Mouse (Mus musculus) telencephalon, adult 2 months (tissue): ENCODE measurements at regions not wholly inside any gene's neighbourhood (a gene's known extent, or its start where the extent isn't known, plus 50 kb on each side); places are given as distances from the start of the nearest gene placed in this dataset.
A peak's percentile ranks its signal among the peaks of the same experiment; 100 is the strongest.

Experiments
- DNase-seq: peaks from one replicate; pipeline ENCODE4 v3.0.0-alpha.2; 2011; ENCODE audit warnings: low read depth, low spot score

DNA sequence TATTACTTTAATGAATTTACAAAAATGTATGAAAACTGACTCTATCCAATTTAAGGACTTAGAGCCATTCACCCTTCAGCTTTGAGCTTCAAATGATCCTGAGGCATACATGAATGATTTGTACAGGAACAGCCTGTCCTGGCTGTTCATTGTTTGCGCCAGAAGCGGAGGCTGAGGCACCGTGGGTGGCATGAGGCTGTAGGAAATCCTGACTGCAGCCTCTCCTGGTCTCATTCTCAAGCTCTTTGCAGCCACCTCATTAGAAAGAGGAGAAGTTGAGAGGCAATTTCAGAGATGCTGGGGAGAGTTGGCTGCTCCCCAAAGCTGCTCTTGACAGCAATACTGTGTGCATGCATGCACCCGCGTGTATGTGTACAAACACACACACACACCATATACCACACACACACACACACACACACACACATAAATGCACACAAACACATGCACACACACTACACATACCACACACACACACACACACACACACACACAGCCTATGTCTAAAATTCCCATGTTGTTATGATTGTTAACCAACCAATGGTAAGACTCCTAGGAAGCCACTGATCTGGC lies 434.9 kb upstream of the Btbd3 start:
- peak; percentile 41 for DNase-seq

GRCm38 (mm10) chr2:137814945-137815344 lies 441.4 kb upstream of the Btbd3 start:
- no peak for DNase-seq

- no peak for DNase-seq
Observed at GRCm38 (mm10) chr2:137808401-137809230, 447.7 kb upstream of the Btbd3 start.

GRCm38 (mm10) chr2:137807594-137808295 lies 448.6 kb upstream of the Btbd3 start:
- DNase-seq = no peak

- no peak for DNase-seq
Observed at GRCm38 (mm10) chr2:137794841-137795240, 461.5 kb upstream of the Btbd3 start.

DNA sequence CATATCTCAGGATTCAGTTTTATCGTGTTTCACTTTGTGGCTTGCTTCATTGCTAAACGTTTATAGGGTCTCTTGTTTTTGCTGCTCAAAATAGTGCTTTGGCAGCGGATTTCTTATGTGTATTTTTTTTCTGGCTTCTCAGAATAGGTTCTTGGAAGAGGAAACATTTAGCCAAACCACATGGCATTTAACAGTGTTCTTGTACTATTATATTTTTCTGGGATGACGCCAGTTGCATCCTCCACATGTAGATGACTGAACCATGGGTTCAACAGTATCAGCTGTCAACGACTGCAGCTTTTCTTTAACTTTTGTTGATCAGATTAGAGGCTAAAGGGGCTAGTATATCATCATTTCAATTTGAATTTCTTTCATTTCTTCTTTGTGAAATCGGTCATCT lies 472.3 kb upstream of the Btbd3 start:
- DNase-seq = no peak

DNA sequence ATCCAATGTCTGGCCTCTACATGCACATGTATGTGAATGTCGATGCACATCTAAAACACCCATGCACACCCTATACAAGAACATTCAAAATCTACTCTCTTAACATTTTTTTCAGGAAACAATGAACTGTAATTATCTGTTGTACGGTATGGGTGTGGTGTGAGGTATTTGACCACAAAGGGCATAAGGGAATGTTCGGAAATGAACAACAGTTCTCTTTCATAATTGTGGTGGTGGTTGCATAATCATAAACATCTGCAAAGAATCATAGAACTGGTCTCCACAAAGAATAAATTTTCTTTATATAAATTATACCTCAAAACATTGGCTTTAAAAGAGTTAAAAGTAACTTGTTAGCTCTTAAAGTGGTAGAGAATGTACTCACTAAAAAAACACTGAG lies 478.9 kb upstream of the Btbd3 start:
- DNase-seq = no peak

DNA sequence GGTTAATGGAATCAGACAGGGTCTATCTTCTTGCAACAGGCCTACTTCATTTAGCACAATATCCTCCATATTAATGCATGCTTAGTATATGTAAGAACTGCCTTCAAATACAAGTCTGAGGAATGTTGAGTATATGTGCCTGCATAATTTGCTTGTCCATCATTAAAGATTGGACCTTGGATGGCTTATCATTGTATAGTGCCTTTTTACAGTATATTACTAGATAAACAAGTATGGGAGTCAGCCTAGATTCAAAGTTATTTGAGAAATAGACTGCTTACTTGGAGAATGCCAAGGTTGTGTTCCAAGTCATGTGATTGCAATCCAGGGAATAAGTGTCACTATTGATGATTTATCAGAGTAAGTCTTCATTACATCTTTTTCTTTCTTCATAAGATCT lies 491.6 kb upstream of the Btbd3 start:
- no peak for DNase-seq

GRCm38 (mm10) chr2:137759455-137759854 lies 496.9 kb upstream of the Btbd3 start:
- DNase-seq = no peak

- no peak for DNase-seq
Observed at GRCm38 (mm10) chr2:137758389-137758788, 498.0 kb upstream of the Btbd3 start.

GRCm38 (mm10) chr2:137757231-137758212 lies 498.8 kb upstream of the Btbd3 start:
- no peak for DNase-seq

- no peak for DNase-seq
Observed at GRCm38 (mm10) chr2:137756220-137756619, 500.1 kb upstream of the Btbd3 start.

GRCm38 (mm10) chr2:137754481-137754880 lies 501.9 kb upstream of the Btbd3 start:
- no peak for DNase-seq

DNA sequence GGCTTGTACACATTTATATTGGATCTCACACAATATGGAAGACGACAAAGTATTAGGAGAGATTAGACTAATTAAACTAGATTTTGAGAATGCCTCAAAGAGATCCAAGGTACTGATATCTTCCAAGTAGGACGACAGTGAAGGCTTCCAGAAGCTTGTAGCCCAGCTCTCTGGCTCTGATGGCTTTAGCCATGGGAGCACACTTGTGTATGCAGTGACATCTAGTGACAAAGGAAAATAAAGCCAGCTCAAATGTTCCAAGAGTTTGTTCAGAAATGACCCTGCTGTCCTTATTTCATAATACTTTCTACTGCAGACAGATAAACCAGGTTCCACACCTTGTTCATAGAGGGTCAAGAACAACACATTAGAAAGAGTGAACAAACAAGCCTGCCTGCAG lies 524.0 kb upstream of the Btbd3 start:
- peak; percentile 41 for DNase-seq

GRCm38 (mm10) chr2:137730472-137730931 lies 525.9 kb upstream of the Btbd3 start:
- no peak for DNase-seq

DNA sequence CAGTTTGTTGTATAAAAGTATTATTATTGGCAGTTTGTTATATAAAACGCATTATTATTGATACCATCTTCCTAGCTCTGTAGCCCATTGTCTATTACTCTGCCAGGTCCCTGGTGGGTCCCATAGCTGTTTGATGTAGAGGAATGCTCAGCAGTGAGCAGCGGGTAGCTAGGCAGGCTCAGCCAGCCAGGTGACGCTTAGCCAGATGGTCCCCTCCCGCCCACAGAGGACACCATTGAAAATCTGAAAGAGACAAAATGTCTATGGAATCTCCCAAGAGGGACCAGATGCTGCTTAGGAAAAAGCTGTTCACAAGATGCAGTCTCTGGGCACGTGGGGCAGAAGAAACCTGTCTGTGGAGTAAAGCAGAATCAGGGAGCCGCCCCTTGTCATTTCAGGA lies 526.5 kb upstream of the Btbd3 start:
- no peak for DNase-seq

DNA sequence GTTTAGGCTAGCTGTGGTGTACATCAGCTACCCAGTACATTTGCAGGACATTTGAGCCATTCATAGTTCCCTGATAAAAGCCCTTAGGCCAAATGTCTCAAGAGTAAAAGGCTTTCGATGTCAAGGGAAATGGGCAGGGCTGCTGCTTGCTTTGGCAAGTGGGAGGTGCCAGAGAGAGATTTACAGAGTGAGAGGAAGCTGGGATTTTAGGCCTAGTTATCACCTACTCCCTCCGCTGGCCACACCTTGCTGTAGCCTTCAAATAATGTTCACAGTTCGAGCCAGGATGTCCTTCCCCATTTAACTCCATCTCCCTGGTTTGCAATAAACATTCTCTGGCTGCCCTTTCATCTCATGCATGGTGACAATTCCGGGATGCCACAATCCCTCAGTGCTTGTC lies 527.2 kb upstream of the Btbd3 start:
- DNase-seq = no peak

- no peak for DNase-seq
Observed at GRCm38 (mm10) chr2:137723651-137724050, 532.7 kb upstream of the Btbd3 start.

DNA sequence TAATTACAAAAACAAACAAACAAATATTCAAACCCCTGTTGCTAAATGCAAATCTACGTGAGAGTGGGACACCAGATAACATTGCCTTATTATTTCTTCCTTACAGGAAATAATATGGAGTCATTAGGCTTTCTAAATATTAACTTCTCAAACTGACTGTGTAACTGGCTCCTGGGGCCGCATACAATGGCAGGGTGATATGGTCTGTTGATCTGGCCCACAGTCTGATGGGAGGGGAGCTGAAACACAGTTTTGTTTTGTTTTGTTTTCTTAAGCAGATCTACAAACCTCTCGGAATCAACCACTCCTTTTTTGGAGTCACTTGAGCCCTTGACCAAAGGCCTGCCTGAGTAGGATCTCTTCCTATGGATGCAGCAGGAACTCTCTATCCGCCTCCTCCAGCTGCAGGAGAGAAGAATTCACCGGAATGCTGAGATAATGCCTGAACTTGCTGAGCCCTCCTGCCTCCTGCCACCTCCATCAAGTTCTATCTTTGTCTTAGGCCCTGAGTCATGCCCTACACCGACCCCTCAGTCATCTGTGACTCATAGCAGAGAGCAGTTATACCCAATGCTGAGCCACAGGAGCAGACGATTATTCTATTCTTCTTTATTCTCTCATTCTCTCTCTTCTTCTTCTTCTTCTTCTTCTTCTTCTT lies 534.5 kb upstream of the Btbd3 start:
- no peak for DNase-seq

- no peak for DNase-seq
Observed at GRCm38 (mm10) chr2:137715891-137716290, 540.5 kb upstream of the Btbd3 start.

- DNase-seq = no peak
Observed at GRCm38 (mm10) chr2:137706528-137706988, 549.8 kb upstream of the Btbd3 start.
